Mouse (Mus musculus) heart, embryonic 15.5 days (tissue): ENCODE measurements around the gene Smox. TPM values are rescaled to one million over a fixed set of nuclear protein-coding genes. Genes with fewer than 3 reads are reported as not detected.
A peak's percentile ranks its signal among the peaks of the same experiment; 100 is the strongest.

Experiments used
- ATAC-seq: fragments of 200-750 bp; cut with Nextera tagmentation; replicated peaks from 2 replicates; pipeline ENCODE4 v1.8.0; 2017; ENCODE audit warnings: low read depth, moderate TSS enrichment; ENCODE audit not compliant: insufficient number of reproducible peaks, insufficient read depth, low FRiP score
- H3K27ac ChIP-seq: fragments of 300-500 bp; sonication (generic); 2 replicates; pipeline ENCODE4 v1.5.1; 2015; ENCODE audit warnings: mild to moderate bottlenecking, inconsistent platforms
- H3K27me3 ChIP-seq: fragments of 300-500 bp; sonication (generic); 2 replicates; pipeline ENCODE4 v1.6.1; 2015; ENCODE audit warnings: inconsistent platforms
- H3K36me3 ChIP-seq: fragments of 300-500 bp; sonication (generic); 2 replicates; pipeline ENCODE4 v1.6.1; 2015; ENCODE audit warnings: mild to moderate bottlenecking, inconsistent platforms
- H3K4me1 ChIP-seq: fragments of 300-500 bp; sonication (generic); replicated peaks from 2 replicates; pipeline ENCODE4 v1.6.1; 2015; ENCODE audit warnings: inconsistent platforms
- H3K4me2 ChIP-seq: fragments of 300-500 bp; sonication (generic); 2 replicates; pipeline ENCODE4 v1.6.1; 2015; ENCODE audit warnings: inconsistent platforms, mild to moderate bottlenecking, moderate library complexity
- H3K4me3 ChIP-seq: fragments of 300-500 bp; sonication (generic); 2 replicates; pipeline ENCODE4 v1.5.1; 2015; ENCODE audit warnings: mild to moderate bottlenecking, inconsistent platforms
- H3K9ac ChIP-seq: fragments of 300-500 bp; sonication (generic); 2 replicates; pipeline ENCODE4 v1.6.1; 2015; ENCODE audit warnings: mild to moderate bottlenecking, inconsistent platforms
- H3K9me3 ChIP-seq: fragments of 300-500 bp; sonication (generic); replicated peaks from 2 replicates; pipeline ENCODE4 v1.6.1; 2016; ENCODE audit warnings: inconsistent platforms
- WGBS: fragments of 180-500 bp; shearing (Covaris S2); methylation state at CpG from one replicate; pipeline ENCODE4 v1.1.7; 2015; ENCODE audit warnings: mixed read lengths; 5-methylcytosine and 5-hydroxymethylcytosine counted together
- polyA plus RNA-seq: library from polyadenylated mRNA; unstranded; fragments of >200 nt; fragmentation: Nextera tagmentation; extraction: Ambion mirVana; gene quantifications from 2 replicates; pipeline ENCODE4 v1.2.1, GENCODE M21; 2015

Gene Smox
- polyA plus RNA-seq, 1 experiment from 2014 or later = 28.4 TPM

GRCm38 (mm10) chr2:131514055-131514621, 22.8 kb downstream of the Smox start:
- ATAC-seq = no peak; the same call in 1 of the 2 replicates
- Histone ChIP-seq H3K9ac (no peak overlapping the region), H3K36me3 (peaks cover 3% of the 10 kb centered on the region; the same call in 1 of the 2 replicates), H3K4me3 (peak overlapping the region; percentile 21; the same call in 1 of the 2 replicates), H3K4me2 (peak overlapping the region; percentile 46), H3K9me3 (no peaks in the 10 kb centered on the region), H3K27ac (peak overlapping the region; percentile 85), H3K27me3 (no peaks in the 10 kb centered on the region), H3K4me1 (peaks cover 59% of the 10 kb centered on the region)
- 56% methylated on average over 4 of the region's 4 CpGs for WGBS

GRCm38 (mm10) chr2:131517550-131517949, 26.3 kb downstream of the Smox start:
- Histone ChIP-seq H3K9ac (no peak overlapping the region), H3K9me3 (no peaks in the 10 kb centered on the region), H3K36me3 (peaks cover 16% of the 10 kb centered on the region; the same call in 1 of the 2 replicates), H3K4me1 (peaks cover 38% of the 10 kb centered on the region), H3K27ac (no peak overlapping the region), H3K4me2 (no peak overlapping the region), H3K4me3 (no peak overlapping the region), H3K27me3 (no peaks in the 10 kb centered on the region)
- ATAC-seq = no peak
- 86% methylated on average over 4 of the region's 4 CpGs for WGBS

GRCm38 (mm10) chr2:131518790-131519189, 27.5 kb downstream of the Smox start:
- WGBS = 15% methylated on average over 3 of the region's 3 CpGs
- Histone ChIP-seq H3K4me3 (no peak overlapping the region), H3K9me3 (no peaks in the 10 kb centered on the region), H3K4me1 (peaks cover 31% of the 10 kb centered on the region), H3K27me3 (no peaks in the 10 kb centered on the region), H3K36me3 (peaks cover 16% of the 10 kb centered on the region; the same call in 1 of the 2 replicates), H3K9ac (no peak overlapping the region), H3K27ac (no peak overlapping the region), H3K4me2 (no peak overlapping the region)
- no peak for ATAC-seq

- Histone ChIP-seq H3K4me2 (no peak overlapping the region), H3K36me3 (peaks cover 20% of the 10 kb centered on the region; the same call in 1 of the 2 replicates), H3K4me1 (peaks cover 15% of the 10 kb centered on the region; the same call in 1 of the 2 replicates), H3K9me3 (no peaks in the 10 kb centered on the region), H3K27me3 (no peaks in the 10 kb centered on the region), H3K4me3 (no peak overlapping the region), H3K27ac (no peak overlapping the region), H3K9ac (no peak overlapping the region)
- ATAC-seq = no peak
- WGBS = 95% methylated on average over 19 of the region's 19 CpGs
These were observed 29.4 kb downstream of the Smox start for GRCm38 (mm10) chr2:131520743-131521142.

GRCm38 (mm10) chr2:131527061-131527460, 35.8 kb downstream of the Smox start:
- no peak overlapping the region for H3K9ac ChIP-seq
- H3K27ac ChIP-seq = no peak overlapping the region
- H3K36me3 ChIP-seq = peaks cover 4% of the 10 kb centered on the region; the same call in 1 of the 2 replicates
- WGBS = 43% methylated on average over 3 of the region's 3 CpGs
- no peak for ATAC-seq
- no peak overlapping the region for H3K4me2 ChIP-seq
- H3K4me1 ChIP-seq = peaks cover 3% of the 10 kb centered on the region; the same call in 1 of the 2 replicates
- no peak overlapping the region for H3K4me3 ChIP-seq
- no peaks in the 10 kb centered on the region for H3K9me3 ChIP-seq
- 0 out of 2 replicates have a peak, but pooled peaks cover 5% of the 10 kb centered on the region for H3K27me3 ChIP-seq

GRCm38 (mm10) chr2:131529898-131530622, 38.8 kb downstream of the Smox start:
- H3K36me3 ChIP-seq = no peaks in the 10 kb centered on the region
- no peak overlapping the region for H3K27ac ChIP-seq
- no peak overlapping the region for H3K4me2 ChIP-seq
- 0 out of 2 replicates have a peak, but pooled peaks have one; percentile 28 for ATAC-seq
- H3K9me3 ChIP-seq = no peaks in the 10 kb centered on the region
- peaks cover 3% of the 10 kb centered on the region; the same call in 1 of the 2 replicates for H3K4me1 ChIP-seq
- H3K27me3 ChIP-seq = 0 out of 2 replicates have a peak, but pooled peaks cover 5% of the 10 kb centered on the region
- H3K4me3 ChIP-seq = no peak overlapping the region
- 33% methylated on average over 11 of the region's 11 CpGs for WGBS
- no peak overlapping the region for H3K9ac ChIP-seq

GRCm38 (mm10) chr2:131530623-131531008, 39.3 kb downstream of the Smox start:
- Histone ChIP-seq H3K4me2 (no peak overlapping the region), H3K4me3 (no peak overlapping the region), H3K27ac (no peak overlapping the region), H3K27me3 (0 out of 2 replicates have a peak, but pooled peaks cover 5% of the 10 kb centered on the region), H3K4me1 (peaks cover 3% of the 10 kb centered on the region; the same call in 1 of the 2 replicates), H3K9ac (no peak overlapping the region), H3K9me3 (no peaks in the 10 kb centered on the region), H3K36me3 (no peaks in the 10 kb centered on the region)
- ATAC-seq = no peak
- WGBS = 22% methylated on average over 9 of the region's 9 CpGs

GRCm38 (mm10) chr2:131531271-131531670, 40.0 kb downstream of the Smox start:
- Histone ChIP-seq H3K9me3 (no peaks in the 10 kb centered on the region), H3K36me3 (no peaks in the 10 kb centered on the region), H3K27me3 (0 out of 2 replicates have a peak, but pooled peaks cover 5% of the 10 kb centered on the region), H3K4me2 (no peak overlapping the region), H3K27ac (no peak overlapping the region), H3K9ac (no peak overlapping the region), H3K4me1 (peaks cover 3% of the 10 kb centered on the region; the same call in 1 of the 2 replicates), H3K4me3 (no peak overlapping the region)
- WGBS = 82% methylated on average over 7 of the region's 7 CpGs
- no peak for ATAC-seq

GRCm38 (mm10) chr2:131535168-131535567, 43.9 kb downstream of the Smox start:
- H3K9ac ChIP-seq = no peak overlapping the region
- H3K27ac ChIP-seq = no peak overlapping the region
- H3K4me3 ChIP-seq = no peak overlapping the region
- 82% methylated on average over 5 of the region's 5 CpGs for WGBS
- no peaks in the 10 kb centered on the region for H3K27me3 ChIP-seq
- no peaks in the 10 kb centered on the region for H3K36me3 ChIP-seq
- no peak overlapping the region for H3K4me2 ChIP-seq
- H3K4me1 ChIP-seq = peaks cover 16% of the 10 kb centered on the region
- H3K9me3 ChIP-seq = no peaks in the 10 kb centered on the region
- no peak for ATAC-seq

GRCm38 (mm10) chr2:131538341-131538740, 47.0 kb downstream of the Smox start:
- Histone ChIP-seq H3K9ac (no peak overlapping the region), H3K9me3 (no peaks in the 10 kb centered on the region), H3K4me1 (peaks cover 18% of the 10 kb centered on the region), H3K36me3 (no peaks in the 10 kb centered on the region), H3K27me3 (no peaks in the 10 kb centered on the region), H3K27ac (peak overlapping the region; percentile 47), H3K4me3 (no peak overlapping the region), H3K4me2 (no peak overlapping the region)
- WGBS = 32% methylated on average over 7 of the region's 7 CpGs
- ATAC-seq = peak; percentile 82

- Histone ChIP-seq H3K27ac (no peak overlapping the region), H3K36me3 (no peaks in the 10 kb centered on the region), H3K27me3 (0 out of 2 replicates have a peak, but pooled peaks cover 3% of the 10 kb centered on the region), H3K9me3 (no peaks in the 10 kb centered on the region), H3K4me2 (no peak overlapping the region), H3K4me1 (peaks cover 18% of the 10 kb centered on the region), H3K9ac (no peak overlapping the region), H3K4me3 (no peak overlapping the region)
- no peak for ATAC-seq
- WGBS = 81% methylated on average over 6 of the region's 6 CpGs
These were observed 48.5 kb downstream of the Smox start for GRCm38 (mm10) chr2:131539780-131540179.
